Mouse (Mus musculus): ENCODE results near the gene 1700113H08Rik.

Gene 1700113H08Rik

GRCm38 (mm10) chr10:87212854-87213253 is 155.0 kb downstream of the 1700113H08Rik start:
- DNase-seq: no peak

- no peak for DNase-seq
Observed at GRCm38 (mm10) chr10:87230071-87230910, 172.4 kb downstream of the 1700113H08Rik start.

DNA sequence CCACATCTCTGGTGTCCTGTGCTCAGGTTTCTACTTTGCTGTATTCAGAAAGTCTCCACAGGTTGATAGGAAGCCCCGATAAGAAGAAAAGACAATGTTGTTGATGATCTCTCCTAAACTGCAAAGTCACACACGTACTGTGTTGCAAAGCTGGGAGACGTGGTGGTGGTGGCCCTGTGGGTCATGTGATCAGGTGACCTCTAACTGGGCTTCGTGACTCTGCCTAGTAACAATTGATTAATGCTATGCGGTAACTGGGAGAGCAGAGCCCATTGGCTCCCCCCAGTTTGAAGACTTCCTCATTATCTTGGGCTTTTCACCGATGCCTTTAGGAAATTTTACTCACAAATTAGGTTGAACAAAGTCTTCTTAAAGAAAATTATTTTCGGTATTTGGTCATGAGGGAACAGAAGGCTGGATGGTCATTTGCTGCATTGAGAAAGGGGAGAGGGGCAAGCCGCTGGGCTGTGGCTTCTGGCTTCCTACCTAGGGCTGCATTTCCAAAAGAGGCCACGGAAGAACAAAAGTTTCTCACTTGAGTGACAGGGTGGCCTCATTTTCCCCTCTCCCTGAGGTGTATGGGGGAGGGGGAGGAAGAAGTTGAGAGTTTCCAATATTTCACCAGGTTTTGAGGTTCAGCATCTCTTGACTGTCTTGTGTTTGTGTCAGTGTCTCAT is 181.6 kb downstream of the 1700113H08Rik start:
- DNase-seq: no peak

DNA sequence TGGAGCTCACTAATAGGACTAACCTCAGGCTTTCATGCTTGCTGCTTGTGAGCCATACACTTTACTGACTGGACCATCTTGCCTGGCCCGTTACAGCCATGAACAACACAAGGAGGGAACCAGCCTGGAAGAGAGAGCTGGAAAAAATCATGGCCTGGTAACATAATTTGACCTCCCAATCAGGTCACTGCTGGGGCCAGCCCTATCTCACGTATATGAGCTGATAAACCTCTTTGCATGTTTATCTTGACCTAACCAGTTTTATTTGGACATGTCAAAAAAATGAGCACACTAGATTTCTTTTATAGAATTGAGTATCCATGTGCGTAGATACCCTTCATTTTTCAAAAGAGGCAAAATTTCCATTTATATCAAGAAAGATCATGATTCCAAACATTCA is 213.9 kb downstream of the 1700113H08Rik start:
- DNase-seq: no peak

DNA sequence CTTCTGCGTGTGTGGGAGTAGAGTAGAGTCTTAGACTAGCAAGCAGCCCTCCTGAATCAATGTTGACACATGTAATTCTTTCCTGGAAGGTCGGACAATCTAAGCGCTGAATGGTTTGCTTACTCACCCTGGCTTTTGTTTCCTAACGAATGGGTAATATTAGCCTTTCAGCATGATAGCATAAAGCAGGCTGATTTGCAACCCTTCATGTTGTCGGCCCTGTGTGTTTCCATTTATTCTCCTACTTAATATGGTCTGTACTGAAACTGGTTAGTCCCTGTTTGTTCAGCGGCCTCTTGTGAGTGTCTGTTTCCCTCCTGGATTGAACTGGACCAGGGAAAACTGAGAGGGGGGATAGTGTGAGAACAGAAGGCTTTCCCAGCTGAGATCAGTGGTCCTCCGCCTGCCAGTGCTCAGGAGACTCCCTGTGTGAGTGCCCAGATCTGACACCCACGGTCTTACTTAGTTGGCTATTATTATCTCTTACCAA is 214.3 kb downstream of the 1700113H08Rik start:
- DNase-seq: no peak

- DNase-seq: no peak
Observed at GRCm38 (mm10) chr10:87275075-87275474, 217.2 kb downstream of the 1700113H08Rik start.
